Mouse (Mus musculus) lung, adult 2 months (tissue): ENCODE measurements around the gene Zfp609.

Experiments used
- CTCF ChIP-seq: fragments of 200-500 bp; IDR thresholded peaks from 2 replicates; pipeline ENCODE4 v1.5.1; 2011; ENCODE audit warnings: mild to moderate bottlenecking, low read length, control low read depth; ENCODE audit not compliant: insufficient read depth
- POLR2A ChIP-seq: fragments of 200-500 bp; IDR thresholded peaks from 2 replicates; pipeline ENCODE4 v1.6.1; 2011; ENCODE audit warnings: low read depth, mild to moderate bottlenecking, control low read depth, low read length, borderline replicate concordance; ENCODE audit errors: extremely low read depth

DNA sequence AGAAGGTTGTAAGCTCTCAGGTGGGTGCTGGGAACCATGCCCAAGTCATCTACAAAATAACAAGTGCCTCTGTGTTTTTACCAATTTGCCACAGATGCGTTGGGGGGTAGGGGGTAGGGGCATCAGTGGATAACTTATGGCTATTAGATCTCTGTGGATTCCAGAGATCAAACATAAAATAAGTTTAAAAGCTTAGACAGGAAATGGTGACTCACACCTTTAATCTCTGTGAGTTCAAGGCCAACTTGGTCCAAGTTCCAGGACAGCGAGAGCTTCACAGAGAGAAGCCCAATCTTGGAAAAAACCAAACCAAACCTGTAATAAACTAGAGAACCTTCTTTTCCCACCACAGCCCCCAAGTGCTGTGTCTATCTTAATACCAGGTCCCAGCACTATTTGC, 180.6 kb downstream of the Zfp609 start:
- no peak for TF ChIP-seq CTCF
- TF ChIP-seq POLR2A: no peak
